Mouse (Mus musculus) right cerebral cortex, postnatal 36 days (tissue): ENCODE measurements around the gene Fhit.
"Not testable (repeated sequence)": the region's sequence is repeated elsewhere in the genome, so short reads cannot be mapped to it uniquely, and the experiment has no call there.

Experiments used
- DNase-seq, 2 experiments: peaks; one replicate each; pipeline ENCODE4 v3.0.0; 2022; ENCODE audit warnings: low spot score in 2 of 2, mixed read lengths in 1 of 2

The Fhit gene

DNA sequence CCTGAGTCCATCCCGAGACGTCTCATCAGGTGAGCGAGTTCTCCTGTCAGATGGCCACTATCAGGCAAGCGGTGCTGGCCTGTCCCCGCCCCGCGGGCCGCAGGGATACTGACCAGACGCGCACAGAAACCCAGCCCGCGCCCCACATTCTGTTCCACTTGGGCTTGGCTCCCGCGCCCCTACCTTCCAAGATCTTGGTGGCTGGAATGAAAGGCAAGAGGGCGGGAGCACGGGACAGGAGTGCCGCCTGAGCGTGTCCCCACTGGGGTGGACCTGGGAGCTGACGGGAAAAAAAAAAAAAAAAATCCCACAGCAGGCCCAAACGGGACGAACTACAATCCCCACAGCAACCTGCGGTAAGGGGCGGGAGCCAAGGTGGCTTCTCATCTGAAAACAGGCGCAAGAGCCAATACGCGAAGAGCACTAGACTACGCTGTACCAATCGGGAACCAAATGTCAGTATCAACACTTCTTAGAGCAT lies at the start of gene Fhit:
Gene Fhit (minus strand): TSS at position 285 of the 481 bp plus-strand sequence.
- DNase-seq = peak; percentile 89 to 93

DNA sequence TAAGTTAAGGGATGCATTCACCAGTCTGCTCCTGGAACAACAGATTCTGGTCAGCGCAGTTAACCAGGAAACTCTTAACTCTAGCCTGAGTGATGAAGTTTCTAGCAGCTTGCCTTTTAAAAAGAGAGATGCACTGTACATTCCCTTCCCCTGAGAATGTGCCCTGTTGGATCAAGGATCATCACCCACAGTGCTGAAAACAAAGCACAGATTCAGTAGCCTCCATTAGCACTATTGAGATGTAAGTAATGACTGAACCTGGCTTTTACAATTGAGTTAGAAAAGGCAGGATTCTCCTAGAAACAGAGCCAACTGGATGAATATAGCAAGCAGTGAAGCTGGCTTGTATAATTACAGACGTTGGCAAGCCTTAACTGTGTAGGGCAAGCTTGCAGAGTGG lies 45.0 kb upstream of the Fhit start:
- DNase-seq = no peak

DNA sequence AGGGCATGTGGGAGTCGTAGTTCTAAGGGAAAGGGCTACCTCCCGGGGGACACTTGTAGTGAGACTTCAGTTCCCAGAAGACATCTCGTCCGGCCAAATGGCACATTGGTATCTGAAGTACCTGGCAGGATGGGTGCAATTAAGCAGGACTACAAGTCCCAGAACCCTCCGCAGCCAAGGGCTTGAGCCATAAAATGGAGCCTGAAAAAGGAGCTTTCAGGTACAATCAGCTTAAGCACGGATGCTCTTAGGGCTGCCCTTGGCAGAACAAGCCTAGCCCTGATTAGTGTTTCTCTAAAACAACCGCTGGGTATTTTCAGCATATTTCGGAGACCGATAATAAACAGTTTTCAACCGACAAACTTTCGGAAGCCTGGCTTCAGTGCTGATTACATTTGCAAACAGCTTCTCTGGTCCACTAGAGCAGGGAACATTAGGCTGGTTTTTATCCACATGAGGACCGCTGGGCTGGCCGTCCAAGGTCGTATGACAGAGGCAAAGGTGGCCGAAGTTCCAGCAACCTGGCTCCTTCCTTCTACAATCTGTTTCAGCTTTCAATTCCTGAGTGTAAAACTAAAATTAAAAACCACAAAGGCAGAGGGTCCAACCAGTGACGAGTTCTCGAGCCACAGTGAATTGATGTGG lies 907 bp downstream of the Fhit start:
- peak; percentile 81 to 89 for DNase-seq

DNA sequence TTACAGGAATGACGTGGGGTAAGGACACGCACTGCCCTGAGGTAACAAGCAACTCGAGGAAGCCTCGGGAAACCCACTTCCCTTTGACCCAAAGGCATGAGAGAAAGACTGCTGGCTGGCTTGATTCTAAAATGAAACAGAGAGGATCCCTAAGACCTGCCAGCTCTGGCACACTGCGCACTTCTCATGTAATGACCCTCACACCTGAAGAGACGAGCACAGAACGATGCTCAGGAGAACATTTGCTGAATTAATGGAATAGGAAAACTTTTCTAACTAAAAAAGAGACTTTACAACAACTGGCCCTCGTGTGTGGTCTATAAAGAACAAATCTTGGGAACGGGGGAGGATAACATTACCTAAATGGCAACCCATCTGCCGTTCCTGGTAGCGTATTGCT lies 2.2 kb downstream of the Fhit start:
- no peak for DNase-seq

DNA sequence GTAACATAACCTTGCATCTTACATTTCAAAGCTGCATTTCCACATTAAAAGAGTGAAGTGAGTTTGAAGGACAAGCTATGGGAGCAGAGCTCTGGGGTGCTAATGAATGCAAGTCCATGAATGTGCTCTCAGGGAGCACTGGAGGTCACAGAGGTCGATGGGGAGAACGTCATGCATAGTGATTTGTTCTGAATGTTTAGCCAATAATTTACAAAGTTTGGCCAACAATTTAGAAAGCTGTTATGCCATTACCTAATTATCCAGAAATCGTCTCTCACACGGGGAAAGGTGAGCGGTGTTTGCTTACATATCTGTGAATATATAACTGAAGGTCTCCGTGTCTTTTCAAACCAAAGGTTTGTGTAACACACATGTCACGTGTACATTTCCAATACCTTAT lies 2.8 kb downstream of the Fhit start:
- DNase-seq = no peak

DNA sequence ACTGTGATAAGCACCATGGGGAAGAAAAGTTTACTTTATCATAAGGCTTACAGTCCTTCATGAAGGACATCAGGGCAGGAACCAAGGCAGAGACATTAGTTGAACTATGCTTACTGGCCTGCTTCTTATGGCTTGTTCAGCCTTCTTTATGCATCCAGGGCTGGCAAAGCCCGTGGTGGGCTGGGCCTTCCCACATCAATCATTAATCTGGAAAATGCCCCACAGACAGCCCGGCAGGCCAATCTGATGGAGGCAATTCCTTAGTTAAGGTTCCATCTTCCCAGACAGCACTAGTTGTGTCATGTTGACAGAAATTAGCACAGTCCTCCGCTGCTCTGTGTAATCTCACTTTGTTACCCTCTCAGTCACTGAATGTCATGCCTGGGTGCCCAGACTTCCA lies 4.1 kb downstream of the Fhit start:
- no peak for DNase-seq

DNA sequence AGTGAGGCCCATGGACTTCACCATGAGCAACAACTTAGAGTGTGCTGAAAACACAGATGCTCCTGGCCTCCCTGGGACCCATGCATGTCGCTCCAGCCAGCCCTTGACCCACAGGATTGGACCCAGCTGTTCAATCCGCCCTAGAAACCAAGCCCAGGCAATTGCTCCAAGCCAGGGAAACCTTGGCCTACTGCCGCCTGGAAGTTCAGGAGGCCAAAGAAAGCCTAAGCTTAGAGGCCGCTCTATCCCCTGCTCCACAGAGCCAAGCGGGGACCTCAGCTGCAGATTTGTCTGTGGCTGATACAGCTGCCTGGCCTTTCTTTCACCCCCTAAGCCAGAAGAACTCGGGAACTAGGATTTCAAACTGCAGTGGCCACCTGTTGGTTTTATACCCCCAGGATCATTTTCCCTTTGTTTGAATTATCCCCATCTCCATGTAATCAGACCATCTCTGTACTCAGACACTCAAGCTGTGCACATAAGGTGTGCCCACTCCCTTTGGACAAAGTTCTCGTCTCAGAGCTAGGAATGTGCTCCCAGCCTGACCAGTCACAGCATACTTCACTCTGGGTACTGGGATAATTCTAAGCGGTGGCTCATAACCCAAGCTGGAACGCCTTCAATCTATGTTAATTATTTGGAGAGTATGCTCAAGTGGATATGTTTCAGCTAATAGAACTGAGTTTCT lies 10.1 kb downstream of the Fhit start:
- DNase-seq = no peak

DNA sequence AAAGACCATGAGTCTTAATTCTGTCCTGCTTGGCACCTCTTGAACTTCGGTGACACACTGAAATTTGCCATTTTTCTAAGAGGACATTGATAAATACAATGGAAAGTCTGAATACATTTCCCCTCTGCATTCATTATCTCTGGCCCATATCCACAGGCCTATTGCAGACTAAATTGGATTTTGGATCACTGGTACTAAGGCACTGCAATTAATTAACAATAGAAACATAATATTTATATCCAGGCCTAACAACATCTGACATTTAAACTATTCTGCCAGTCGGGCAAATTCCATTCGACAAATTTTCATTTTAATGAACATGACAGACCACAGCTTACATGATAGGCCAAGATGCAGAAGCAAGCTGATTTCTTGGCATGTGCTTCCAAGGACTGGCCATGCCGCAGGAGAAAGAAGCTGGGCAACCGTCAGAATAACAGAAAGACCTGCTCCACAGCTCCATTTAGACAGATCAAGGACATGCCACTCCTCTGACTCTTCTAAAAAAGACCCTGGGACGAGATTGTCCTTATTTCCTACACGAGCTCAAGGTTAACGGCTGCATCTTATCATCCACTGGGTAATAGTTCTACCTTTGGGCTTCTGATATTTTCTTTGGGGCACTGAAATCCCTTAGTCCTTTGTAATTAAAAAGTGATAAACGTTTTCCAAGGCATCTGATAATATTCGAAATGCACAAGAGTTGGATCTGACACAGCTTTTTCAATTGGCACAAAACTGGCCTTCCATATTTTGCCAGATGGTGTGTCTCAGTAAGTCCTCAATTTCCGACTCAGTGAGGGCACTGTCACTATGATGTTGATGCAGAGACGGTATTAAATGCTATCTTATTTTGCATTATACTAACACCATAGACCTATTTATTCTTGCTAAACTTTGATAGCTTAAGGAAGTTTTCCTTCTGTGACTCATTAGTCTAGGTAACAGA lies 27.8 kb downstream of the Fhit start:
- DNase-seq = no peak

DNA sequence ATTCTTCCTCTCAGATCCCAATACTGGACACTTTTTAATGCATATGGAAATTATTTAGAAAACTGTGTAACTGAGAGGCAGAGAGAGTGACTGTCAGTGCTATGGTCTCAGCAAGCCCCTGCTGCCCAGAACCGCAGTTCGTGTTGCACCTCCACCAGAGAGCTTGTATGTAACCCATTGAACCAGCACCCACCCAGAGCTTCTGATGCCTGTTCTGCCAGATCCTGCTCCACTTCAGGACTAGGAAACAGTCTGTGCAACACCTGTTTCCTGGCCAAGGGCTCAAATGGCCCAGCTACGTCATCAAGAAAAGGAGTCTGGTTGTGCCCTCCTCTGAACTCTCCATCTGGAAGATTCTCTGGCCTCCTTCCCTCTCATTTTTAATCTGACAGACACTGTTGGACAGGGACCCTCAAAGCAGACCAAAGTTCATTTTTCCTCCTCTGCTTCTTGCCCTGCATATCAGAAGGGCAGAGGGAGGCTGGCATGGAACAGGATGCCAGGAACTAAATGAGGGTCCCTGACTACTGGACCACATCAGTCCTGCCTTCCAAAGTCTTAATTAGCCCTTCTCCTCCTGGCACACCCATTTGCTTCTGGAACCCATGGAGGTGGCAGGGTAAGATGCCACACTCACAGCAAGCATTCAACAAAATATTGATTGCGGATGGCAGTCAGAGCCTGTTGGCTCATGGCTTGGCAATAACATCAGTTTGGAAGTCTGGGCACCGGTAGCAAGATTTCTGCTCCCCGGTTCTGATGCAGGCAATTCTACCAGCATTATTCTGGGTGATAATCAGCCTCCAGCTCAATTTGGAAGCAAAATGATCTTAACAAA lies 29.0 kb downstream of the Fhit start:
- no peak for DNase-seq

DNA sequence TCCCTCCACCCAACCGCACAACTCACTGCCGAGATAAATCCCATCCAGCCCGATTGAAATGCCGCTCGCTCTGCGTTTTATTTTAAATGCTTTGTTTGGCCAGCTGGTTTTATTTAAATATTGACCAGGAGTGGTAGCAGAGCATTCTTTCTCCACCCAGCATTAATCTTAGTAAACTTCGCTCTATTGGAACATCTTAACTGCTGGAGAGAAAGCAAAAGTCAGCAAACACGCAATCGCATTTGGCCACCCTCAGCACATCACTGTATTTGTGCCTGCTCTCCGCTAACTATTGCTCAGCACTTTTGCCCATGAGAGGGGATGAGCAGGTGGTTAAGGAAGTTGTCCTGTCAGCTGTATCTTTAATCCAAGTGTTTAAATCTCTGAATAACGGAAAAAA lies 36.7 kb downstream of the Fhit start:
- no peak for DNase-seq

DNA sequence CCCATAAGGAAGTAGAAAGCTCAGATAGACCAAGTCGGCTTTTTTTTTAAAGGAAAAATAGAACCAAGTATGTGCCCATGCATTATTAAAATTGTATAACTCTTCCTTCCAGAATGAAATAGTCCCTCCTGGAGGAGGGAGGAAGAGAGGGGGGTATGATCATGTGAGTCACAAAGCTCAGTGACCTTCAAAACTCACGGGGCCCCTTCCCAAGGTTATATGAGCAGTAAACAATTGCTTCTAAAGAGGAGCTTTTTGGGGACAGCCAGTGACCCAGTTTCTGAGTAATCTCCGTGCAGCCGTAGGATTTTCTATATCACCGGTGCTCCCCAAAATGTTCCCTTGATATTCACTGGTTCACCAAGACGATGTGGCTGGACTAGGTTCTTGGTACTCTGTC lies 42.8 kb downstream of the Fhit start:
- DNase-seq = no peak

DNA sequence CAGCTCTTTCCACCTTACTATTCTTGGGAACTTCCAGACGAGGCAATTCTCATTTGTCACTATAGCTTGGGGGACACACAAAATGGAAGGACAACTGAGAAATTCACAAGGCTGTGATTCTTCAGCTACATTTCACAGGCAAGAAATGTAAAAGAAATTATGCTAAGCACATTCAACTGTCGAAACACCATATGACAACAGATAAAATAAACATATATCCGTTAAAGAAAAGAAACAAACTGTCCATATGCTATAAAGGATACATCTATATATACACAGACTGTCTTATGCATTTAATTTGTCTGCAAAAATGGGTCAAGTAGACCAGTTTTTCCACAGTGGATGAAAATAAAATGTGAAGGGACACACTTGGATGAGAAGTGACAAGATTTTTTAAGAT lies 76.2 kb downstream of the Fhit start:
- DNase-seq = no peak

DNA sequence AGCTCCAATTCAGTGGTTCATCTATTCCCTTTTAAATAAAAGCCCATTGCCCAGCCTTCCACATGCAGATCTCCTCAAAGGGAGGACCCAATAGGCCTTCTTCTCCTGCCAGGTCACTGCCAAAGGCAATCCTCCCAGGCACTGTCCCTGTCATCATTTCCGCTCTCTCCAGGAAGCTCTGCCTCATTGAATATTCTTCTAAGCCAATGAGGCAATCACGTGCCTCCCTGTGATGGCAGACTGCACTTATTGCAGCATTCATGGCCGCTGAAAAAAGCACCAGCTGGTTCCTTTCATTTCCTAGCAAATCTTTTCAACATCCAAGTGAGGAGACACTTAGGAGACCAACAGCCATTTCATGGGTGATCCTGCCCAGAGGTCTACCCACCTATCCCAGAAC lies 77.9 kb downstream of the Fhit start:
- no peak for DNase-seq

DNA sequence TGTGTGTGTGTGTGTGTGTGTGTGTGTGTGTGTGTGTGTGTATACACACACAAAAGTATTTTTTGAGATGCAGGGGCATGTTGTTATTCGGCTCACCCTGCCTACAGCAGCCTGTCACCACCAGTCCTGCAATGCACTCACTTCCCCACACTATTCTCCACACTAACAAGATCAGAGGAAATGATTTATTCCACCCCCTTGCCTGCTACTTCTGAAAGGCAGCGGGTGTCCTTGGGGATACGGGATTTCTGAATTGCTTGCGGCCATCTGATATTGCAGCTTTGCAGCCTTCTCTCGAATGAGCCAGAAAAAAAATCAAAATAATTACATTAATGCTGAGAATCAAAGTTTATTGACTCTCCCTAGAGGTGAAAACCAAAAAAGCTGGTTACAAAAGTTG lies 78.4 kb downstream of the Fhit start:
- DNase-seq = no peak

DNA sequence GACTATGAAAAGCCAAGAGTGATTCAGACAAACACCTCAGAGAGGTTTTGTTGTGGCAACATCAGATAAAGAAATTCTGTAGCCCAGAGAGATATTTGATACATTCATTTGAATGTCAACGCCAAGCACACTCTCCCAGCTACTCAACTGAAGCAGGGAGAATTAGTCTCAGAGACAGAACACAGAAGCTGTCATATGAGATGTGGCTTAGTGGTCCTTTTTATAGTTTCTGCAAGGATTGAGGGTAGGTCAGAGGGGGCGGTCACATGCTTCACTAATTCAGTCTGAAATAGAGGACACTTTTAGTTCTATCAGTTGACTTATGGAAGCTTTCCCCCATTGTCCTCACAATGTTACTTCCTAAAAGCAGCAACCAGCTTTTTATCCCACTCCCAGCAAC lies 98.2 kb downstream of the Fhit start:
- DNase-seq = no peak

DNA sequence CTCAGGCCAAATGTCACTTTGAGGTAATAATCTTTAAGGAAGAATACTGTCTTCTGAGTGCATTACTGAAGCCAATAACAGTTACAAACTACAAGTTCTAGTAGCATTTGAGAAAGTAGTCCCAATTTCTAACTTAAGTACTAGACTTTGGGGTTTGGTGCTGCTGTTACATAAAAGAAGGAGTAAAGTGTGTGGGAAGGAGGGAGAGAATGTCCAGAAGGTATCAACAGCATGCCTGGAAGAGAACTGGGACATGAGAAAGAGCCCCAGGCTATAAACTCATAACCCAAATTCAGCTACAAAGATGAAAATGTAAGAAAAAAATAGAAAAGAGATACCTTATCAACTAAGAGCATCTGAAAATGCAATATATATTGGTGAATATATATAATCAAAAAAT lies 101.6 kb downstream of the Fhit start:
- no peak for DNase-seq

DNA sequence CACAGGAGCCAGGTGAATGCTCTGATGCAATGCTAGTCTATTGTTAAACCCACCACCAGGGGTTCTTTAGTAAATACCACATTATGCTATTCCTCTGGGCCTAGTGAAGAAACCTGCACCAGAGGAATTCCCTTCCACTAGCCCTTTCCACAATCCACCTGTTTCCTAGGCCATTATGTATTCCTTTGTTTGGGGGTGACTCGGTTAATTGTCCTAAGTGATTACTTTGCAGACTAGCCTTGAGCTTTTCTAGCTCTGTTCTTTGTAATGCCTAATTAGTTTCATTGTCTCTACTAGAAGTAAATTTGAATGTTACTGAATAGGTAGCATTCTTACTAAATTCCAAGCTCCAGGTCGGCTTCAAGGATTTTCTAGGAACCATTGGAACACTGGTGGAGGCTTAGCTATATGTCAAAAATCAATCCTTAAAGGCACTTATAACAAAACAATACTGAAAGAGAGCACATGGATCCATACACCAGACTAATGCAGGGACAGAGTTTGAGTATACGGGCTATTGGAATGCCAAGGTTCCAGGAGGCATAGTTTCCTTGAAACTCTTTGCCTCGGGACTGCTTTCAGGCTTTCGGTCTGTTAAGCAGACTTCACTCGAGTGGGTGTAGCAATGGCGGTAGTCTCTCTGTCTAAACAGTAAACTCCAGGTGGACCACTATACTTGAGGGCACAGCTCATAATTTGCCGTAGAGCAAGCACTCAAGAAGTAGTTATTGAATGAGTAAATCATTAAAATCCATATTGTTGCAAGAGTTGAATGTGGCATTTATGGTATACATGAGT lies 122.1 kb downstream of the Fhit start:
- not testable (repeated sequence) for DNase-seq

DNA sequence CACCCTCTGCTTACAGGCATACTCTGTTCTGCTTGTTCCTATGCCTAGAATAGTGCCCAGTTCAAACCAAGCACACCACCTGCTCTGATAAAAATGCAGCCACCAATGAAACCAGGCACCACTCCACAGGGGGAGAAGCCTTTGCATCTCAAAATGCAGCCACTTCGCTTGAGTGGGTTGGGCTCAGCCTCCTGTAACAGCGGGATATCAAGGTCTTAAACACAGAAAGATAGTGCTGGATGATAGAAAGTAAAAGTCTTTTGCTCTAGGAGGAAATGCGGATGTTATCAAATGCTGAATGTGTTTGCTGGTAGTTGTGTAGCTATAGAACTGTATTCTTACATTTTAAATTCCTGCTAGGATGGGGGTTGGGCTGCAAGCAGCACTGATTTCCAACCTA lies 140.4 kb downstream of the Fhit start:
- DNase-seq = no peak

DNA sequence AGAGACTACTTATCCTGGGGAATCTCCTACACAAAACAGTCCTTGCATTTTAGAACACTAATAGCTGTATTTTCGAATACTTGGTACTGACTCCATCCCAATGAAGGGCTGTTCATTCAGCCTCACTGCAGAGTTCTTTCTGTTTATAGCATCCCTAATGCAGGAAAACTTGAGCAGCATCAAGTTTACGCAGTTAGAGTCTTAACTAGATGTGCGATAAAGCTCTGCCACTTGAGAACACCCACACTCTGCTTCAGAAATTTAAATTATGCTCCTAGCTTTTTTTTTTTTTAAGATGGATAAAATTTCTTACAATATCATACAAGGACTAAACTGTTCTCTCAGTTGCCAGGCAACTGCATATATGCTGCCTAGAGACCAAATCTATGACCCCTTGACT lies 183.2 kb downstream of the Fhit start:
- peak in 1 of 2 experiments; percentile 12 for DNase-seq

DNA sequence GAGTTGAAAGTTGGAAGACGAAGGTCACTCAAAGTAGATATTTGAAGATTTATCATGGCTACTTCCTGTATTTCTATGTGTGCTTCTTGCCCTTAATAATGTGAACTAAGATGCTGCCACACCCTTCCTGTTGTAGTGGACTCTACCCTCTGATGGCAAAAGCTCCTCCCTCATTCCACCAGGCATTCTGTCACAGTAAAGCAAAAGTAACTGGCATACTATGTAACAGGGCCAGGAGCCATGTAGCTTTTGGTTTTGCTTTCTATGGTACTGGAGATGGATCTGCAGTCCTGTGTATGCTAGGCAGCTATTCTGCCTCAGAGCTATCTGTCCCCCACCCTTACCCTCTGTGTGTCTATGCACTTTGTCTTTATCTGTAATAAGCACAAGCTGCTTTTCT lies 220.2 kb downstream of the Fhit start:
- DNase-seq = no peak

DNA sequence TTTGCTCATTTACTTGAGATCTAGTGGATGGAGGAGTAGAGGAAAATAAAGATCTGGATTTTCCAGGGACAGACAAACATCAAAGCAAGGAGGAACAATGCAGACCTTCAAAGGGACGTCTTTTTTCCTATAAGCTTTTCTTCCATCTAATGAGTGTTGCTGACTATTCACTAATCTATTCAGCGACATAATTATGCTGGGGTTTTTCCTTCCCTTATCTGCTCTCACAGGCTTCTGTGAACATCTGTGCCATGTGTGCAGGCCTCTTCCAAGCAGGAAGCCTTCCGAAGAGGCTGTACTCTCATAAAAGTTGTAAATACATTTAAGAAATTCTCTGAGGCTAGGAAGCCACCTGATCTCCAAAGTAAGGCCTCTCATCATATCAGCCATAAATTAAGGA lies 228.2 kb downstream of the Fhit start:
- DNase-seq = no peak
